Mouse (Mus musculus) limb, embryonic 10.5 days (tissue): ENCODE data around the gene Tbx2. TPM values are rescaled to one million over a fixed set of nuclear protein-coding genes. Genes with fewer than 3 reads are reported as not detected.

Experiments
- DNase-seq: peaks from one replicate; pipeline ENCODE4 v3.0.0-alpha.2; 2017; ENCODE audit warnings: low spot score
- H3K27ac ChIP-seq: fragments of 300-500 bp; sonication (generic); 2 replicates; pipeline ENCODE4 v1.5.1; 2016; ENCODE audit warnings: mild to moderate bottlenecking
- H3K27me3 ChIP-seq: fragments of 300-500 bp; sonication (generic); 2 replicates; pipeline ENCODE4 v1.6.1; 2016; ENCODE audit warnings: low read depth, mild to moderate bottlenecking; ENCODE audit not compliant: poor library complexity, severe bottlenecking
- H3K36me3 ChIP-seq: fragments of 300-500 bp; sonication (generic); 2 replicates; pipeline ENCODE4 v1.6.1; 2016; ENCODE audit warnings: mild to moderate bottlenecking, moderate library complexity
- H3K4me1 ChIP-seq: fragments of 300-500 bp; sonication (generic); 2 replicates; pipeline ENCODE4 v1.6.1; 2016
- H3K4me3 ChIP-seq: fragments of 300-500 bp; sonication (generic); 2 replicates; pipeline ENCODE4 v1.5.1; 2016; ENCODE audit warnings: mild to moderate bottlenecking, moderate library complexity
- H3K9me3 ChIP-seq: fragments of 300-500 bp; sonication (generic); replicated peaks from 2 replicates; pipeline ENCODE4 v1.6.1; 2016; ENCODE audit warnings: mild to moderate bottlenecking
- WGBS: fragments of 180-500 bp; shearing (Covaris S2); methylation state at CpG from one replicate; pipeline ENCODE4 v1.1.7; 2016; 5-methylcytosine and 5-hydroxymethylcytosine counted together
- polyA plus RNA-seq: library from polyadenylated mRNA; unstranded; fragments of >200 nt; fragmentation: Nextera tagmentation; extraction: Ambion mirVana; gene quantifications from 2 replicates; pipeline ENCODE4 v1.2.1, GENCODE M21; 2016

Gene Tbx2
- polyA plus RNA-seq, result 4.0 and 5.3 TPM in 2 replicates

GRCm38 (mm10) chr11:85832231-85832924 lies at the start of gene Tbx2:
Gene Tbx2 (plus strand): TSS chr11:85832551.
- Histone ChIP-seq H3K4me3 (peak within 1 kb of the TSS; percentile 70), H3K36me3 (peaks cover 11% of the 10 kb centered on the region), H3K4me1 (peaks cover 85% of the 10 kb centered on the region), H3K9me3 (no peaks in the 10 kb centered on the region), H3K27ac (peak within 1 kb of the TSS; percentile 90), H3K27me3 (peaks cover 97% of the 10 kb centered on the region)
- under 1% methylated on average over 50 of the region's 52 CpGs for WGBS
- peak; percentile 86 for DNase-seq

GRCm38 (mm10) chr11:85786113-85786718 lies 46.1 kb upstream of the Tbx2 start:
- Histone ChIP-seq H3K4me1 (peaks cover 32% of the 10 kb centered on the region), H3K36me3 (no peaks in the 10 kb centered on the region), H3K9me3 (no peaks in the 10 kb centered on the region), H3K27me3 (peaks cover 66% of the 10 kb centered on the region), H3K27ac (no peak overlapping the region), H3K4me3 (no peak overlapping the region)
- WGBS, result 91% methylated on average over 3 of the region's 3 CpGs
- no peak for DNase-seq

GRCm38 (mm10) chr11:85789750-85790149 lies 42.6 kb upstream of the Tbx2 start:
- H3K27ac ChIP-seq, result no peak overlapping the region
- 83% methylated on average over 7 of the region's 7 CpGs for WGBS
- H3K36me3 ChIP-seq, result no peaks in the 10 kb centered on the region
- H3K4me1 ChIP-seq, result peaks cover 45% of the 10 kb centered on the region
- DNase-seq, result no peak
- no peaks in the 10 kb centered on the region for H3K9me3 ChIP-seq
- peaks cover 62% of the 10 kb centered on the region for H3K27me3 ChIP-seq
- no peak overlapping the region for H3K4me3 ChIP-seq

- no peak for DNase-seq
- Histone ChIP-seq H3K27me3 (peaks cover 59% of the 10 kb centered on the region), H3K36me3 (no peaks in the 10 kb centered on the region), H3K27ac (no peak overlapping the region), H3K4me1 (peaks cover 44% of the 10 kb centered on the region), H3K4me3 (no peak overlapping the region), H3K9me3 (no peaks in the 10 kb centered on the region)
- WGBS, result 77% methylated on average over 2 of the region's 2 CpGs
Measured at GRCm38 (mm10) chr11:85790267-85790666, 42.1 kb upstream of the Tbx2 start.

GRCm38 (mm10) chr11:85791212-85791611 lies 41.1 kb upstream of the Tbx2 start:
- 67% methylated on average over 1 of the region's 1 CpGs for WGBS
- Histone ChIP-seq H3K27ac (no peak overlapping the region), H3K4me1 (peaks cover 43% of the 10 kb centered on the region), H3K4me3 (no peak overlapping the region), H3K36me3 (no peaks in the 10 kb centered on the region), H3K9me3 (no peaks in the 10 kb centered on the region), H3K27me3 (peaks cover 60% of the 10 kb centered on the region)
- no peak for DNase-seq

GRCm38 (mm10) chr11:85792534-85793215 lies 39.7 kb upstream of the Tbx2 start:
- no peaks in the 10 kb centered on the region for H3K36me3 ChIP-seq
- 81% methylated on average over 12 of the region's 12 CpGs for WGBS
- peaks cover 37% of the 10 kb centered on the region for H3K4me1 ChIP-seq
- no peak for DNase-seq
- peak overlapping the region; percentile 32 for H3K27ac ChIP-seq
- no peaks in the 10 kb centered on the region for H3K9me3 ChIP-seq
- H3K27me3 ChIP-seq, result peaks cover 73% of the 10 kb centered on the region
- H3K4me3 ChIP-seq, result no peak overlapping the region

- Histone ChIP-seq H3K4me1 (peaks cover 24% of the 10 kb centered on the region), H3K4me3 (no peak overlapping the region), H3K27me3 (peaks cover 91% of the 10 kb centered on the region), H3K27ac (no peak overlapping the region), H3K36me3 (no peaks in the 10 kb centered on the region), H3K9me3 (no peaks in the 10 kb centered on the region)
- WGBS, result 15% methylated on average over 4 of the region's 4 CpGs
- no peak for DNase-seq
Measured at GRCm38 (mm10) chr11:85799456-85799855, 32.9 kb upstream of the Tbx2 start.

GRCm38 (mm10) chr11:85799856-85800255 lies 32.5 kb upstream of the Tbx2 start:
- Histone ChIP-seq H3K27ac (no peak overlapping the region), H3K4me1 (peaks cover 24% of the 10 kb centered on the region), H3K9me3 (no peaks in the 10 kb centered on the region), H3K4me3 (no peak overlapping the region), H3K27me3 (peaks cover 91% of the 10 kb centered on the region), H3K36me3 (no peaks in the 10 kb centered on the region)
- WGBS, result 8% methylated on average over 19 of the region's 19 CpGs
- peak; percentile 71 for DNase-seq

GRCm38 (mm10) chr11:85800380-85800779 lies 32.0 kb upstream of the Tbx2 start:
- Histone ChIP-seq H3K36me3 (no peaks in the 10 kb centered on the region), H3K27me3 (peaks cover 92% of the 10 kb centered on the region), H3K4me3 (no peak overlapping the region), H3K4me1 (peaks cover 24% of the 10 kb centered on the region), H3K9me3 (no peaks in the 10 kb centered on the region), H3K27ac (0 out of 2 replicates have a peak overlapping the region, but pooled peaks have one; percentile 17)
- no peak for DNase-seq
- 42% methylated on average over 11 of the region's 11 CpGs for WGBS

GRCm38 (mm10) chr11:85804048-85804447 lies 28.3 kb upstream of the Tbx2 start:
- H3K27me3 ChIP-seq, result peaks cover 66% of the 10 kb centered on the region
- H3K9me3 ChIP-seq, result no peaks in the 10 kb centered on the region
- DNase-seq, result no peak
- H3K27ac ChIP-seq, result 0 out of 2 replicates have a peak overlapping the region, but pooled peaks have one; percentile 33
- no peak overlapping the region for H3K4me3 ChIP-seq
- peaks cover 28% of the 10 kb centered on the region for H3K4me1 ChIP-seq
- WGBS, result 73% methylated on average over 5 of the region's 5 CpGs
- H3K36me3 ChIP-seq, result no peaks in the 10 kb centered on the region

GRCm38 (mm10) chr11:85805779-85806178 lies 26.6 kb upstream of the Tbx2 start:
- H3K27me3 ChIP-seq, result peaks cover 64% of the 10 kb centered on the region
- H3K36me3 ChIP-seq, result no peaks in the 10 kb centered on the region
- WGBS, result 82% methylated on average over 1 of the region's 1 CpGs
- no peak overlapping the region for H3K27ac ChIP-seq
- H3K4me3 ChIP-seq, result no peak overlapping the region
- H3K9me3 ChIP-seq, result no peaks in the 10 kb centered on the region
- DNase-seq, result no peak
- peaks cover 19% of the 10 kb centered on the region for H3K4me1 ChIP-seq

- WGBS, result 82% methylated on average over 11 of the region's 11 CpGs
Measured at GRCm38 (mm10) chr11:85807353-85807752, 25.0 kb upstream of the Tbx2 start.

GRCm38 (mm10) chr11:85811229-85811628 lies 21.1 kb upstream of the Tbx2 start:
- DNase-seq, result no peak
- Histone ChIP-seq H3K27ac (no peak overlapping the region), H3K4me3 (no peak overlapping the region), H3K4me1 (peaks cover 56% of the 10 kb centered on the region), H3K9me3 (no peaks in the 10 kb centered on the region), H3K36me3 (no peaks in the 10 kb centered on the region), H3K27me3 (peaks cover 52% of the 10 kb centered on the region)
- WGBS, result 82% methylated on average over 4 of the region's 4 CpGs

More at GRCm38 (mm10) chr11:85807353-85807752, 25.0 kb upstream of the Tbx2 start:
- Histone ChIP-seq H3K4me3 (no peak overlapping the region), H3K4me1 (peaks cover 24% of the 10 kb centered on the region), H3K9me3 (no peaks in the 10 kb centered on the region), H3K36me3 (no peaks in the 10 kb centered on the region), H3K27ac (no peak overlapping the region), H3K27me3 (peaks cover 64% of the 10 kb centered on the region)
- DNase-seq, result no peak
